Mouse (Mus musculus): ENCODE measurements around the gene Naaladl2.

DNA sequence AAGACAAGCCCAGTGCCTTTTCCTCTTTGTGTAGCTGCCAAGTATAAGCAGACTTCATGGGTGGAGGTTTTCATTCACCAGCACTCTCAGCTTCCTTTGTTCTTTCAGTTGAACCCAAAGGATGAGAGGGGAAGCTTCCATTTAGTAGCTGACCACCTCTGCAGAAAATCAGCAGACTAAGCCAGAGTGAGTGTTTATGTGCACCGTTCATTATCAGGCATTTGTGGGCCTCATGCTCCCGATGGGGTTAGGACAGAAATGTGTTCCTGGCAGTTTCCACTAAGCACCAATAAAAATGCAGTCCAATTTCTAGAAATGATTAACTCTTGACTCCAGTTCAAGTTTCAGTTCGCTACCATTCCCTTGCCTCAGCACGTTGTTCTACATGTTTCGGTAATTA, 1206.8 kb downstream of the Naaladl2 start:
- TF ChIP-seq CTCF (IDR thresholded peaks at IDR 0.05) (no peak), EP300 (IDR thresholded peaks at IDR 0.05) (no peak)
